Mouse (Mus musculus) limb, embryonic 12.5 days (tissue): ENCODE measurements at regions not wholly inside any gene's neighbourhood (a gene's known extent, or its start where the extent isn't known, plus 50 kb on each side); places are given as distances from the start of the nearest gene placed in this dataset.
A peak's percentile ranks its signal among the peaks of the same experiment; 100 is the strongest.
"Not testable (repeated sequence)": the region's sequence is repeated elsewhere in the genome, so short reads cannot be mapped to it uniquely, and the experiment has no call there.

ENCODE experiments used
- ATAC-seq: fragments of 200-750 bp; cut with Nextera tagmentation; 2 replicates; pipeline ENCODE4 v1.8.0; 2017; ENCODE audit warnings: low read depth, moderate TSS enrichment; ENCODE audit not compliant: insufficient number of reproducible peaks, insufficient read depth, low FRiP score, low TSS enrichment
- H3K27ac ChIP-seq: fragments of 300-500 bp; sonication (generic); 2 replicates; pipeline ENCODE4 v1.5.1; 2016; ENCODE audit warnings: mild to moderate bottlenecking, moderate library complexity
- H3K27me3 ChIP-seq: fragments of 300-500 bp; sonication (generic); 2 replicates; pipeline ENCODE4 v1.6.1; 2016; ENCODE audit warnings: mild to moderate bottlenecking, moderate library complexity
- H3K36me3 ChIP-seq: fragments of 300-500 bp; sonication (generic); 2 replicates; pipeline ENCODE4 v1.6.1; 2016; ENCODE audit warnings: mild to moderate bottlenecking, moderate library complexity
- H3K4me1 ChIP-seq: fragments of 300-500 bp; sonication (generic); replicated peaks from 2 replicates; pipeline ENCODE4 v1.6.1; 2016
- H3K4me2 ChIP-seq: fragments of 300-500 bp; sonication (generic); 2 replicates; pipeline ENCODE4 v1.6.1; 2016; ENCODE audit warnings: mild to moderate bottlenecking, moderate library complexity
- H3K4me3 ChIP-seq: fragments of 300-500 bp; sonication (generic); replicated peaks from 2 replicates; pipeline ENCODE4 v1.5.1; 2016; ENCODE audit warnings: mild to moderate bottlenecking
- H3K9ac ChIP-seq: fragments of 300-500 bp; sonication (generic); replicated peaks from 2 replicates; pipeline ENCODE4 v1.6.1; 2016; ENCODE audit warnings: mild to moderate bottlenecking, moderate library complexity
- H3K9me3 ChIP-seq: fragments of 300-500 bp; sonication (generic); 2 replicates; pipeline ENCODE4 v1.6.1; 2016; ENCODE audit warnings: mild to moderate bottlenecking, moderate library complexity
- WGBS: fragments of 180-500 bp; shearing (Covaris S2); methylation state at CpG from one replicate; pipeline ENCODE4 v1.1.7; 2016; 5-methylcytosine and 5-hydroxymethylcytosine counted together

- Histone ChIP-seq H3K4me1 (no peaks in the 10 kb centered on the region), H3K36me3 (no peaks in the 10 kb centered on the region), H3K4me2 (no peak overlapping the region), H3K27me3 (no peaks in the 10 kb centered on the region), H3K4me3 (no peak overlapping the region), H3K9me3 (no peaks in the 10 kb centered on the region), H3K27ac (no peak overlapping the region), H3K9ac (no peak overlapping the region)
- 83% methylated on average over 4 of the region's 4 CpGs for WGBS
- ATAC-seq = no peak
These were observed 257.9 kb downstream of the Nfkbiz start for GRCm38 (mm10) chr16:55580827-55581226.

GRCm38 (mm10) chr16:55578686-55579085 lies 260.0 kb downstream of the Nfkbiz start:
- ATAC-seq = no peak
- Histone ChIP-seq H3K4me3 (no peak overlapping the region), H3K9ac (no peak overlapping the region), H3K36me3 (no peaks in the 10 kb centered on the region), H3K4me1 (no peaks in the 10 kb centered on the region), H3K9me3 (no peaks in the 10 kb centered on the region), H3K4me2 (no peak overlapping the region), H3K27ac (no peak overlapping the region), H3K27me3 (no peaks in the 10 kb centered on the region)
- 86% methylated on average over 5 of the region's 5 CpGs for WGBS

DNA sequence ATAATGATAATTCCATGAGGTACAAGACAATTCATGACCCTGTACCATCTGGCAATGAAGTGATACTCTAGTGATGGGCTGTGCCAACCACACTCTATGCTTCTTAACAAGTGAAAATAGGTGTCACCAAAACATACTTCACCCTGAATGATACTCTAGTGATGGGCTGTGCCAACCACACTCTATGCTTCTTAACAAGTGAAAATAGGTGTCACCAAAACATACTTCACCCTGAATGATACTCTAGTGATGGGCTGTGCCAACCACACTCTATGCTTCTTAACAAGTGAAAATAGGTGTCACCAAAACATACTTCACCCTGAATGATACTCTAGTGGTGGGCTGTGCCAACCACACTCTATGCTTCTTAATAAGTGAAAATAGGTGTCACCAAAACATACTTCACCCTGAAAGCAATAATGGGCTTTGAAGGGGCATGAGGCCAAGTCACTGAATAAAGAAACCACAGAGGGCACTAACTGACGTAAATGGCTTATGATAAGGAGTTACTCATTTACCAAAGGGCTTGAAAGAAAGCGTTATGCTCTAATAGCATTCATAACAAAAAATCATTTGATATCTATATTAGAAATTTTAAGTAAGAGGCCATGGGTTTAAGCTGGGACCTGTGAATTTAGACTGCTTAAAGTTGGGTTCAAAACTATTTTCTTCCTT lies 263.0 kb downstream of the Nfkbiz start:
- not testable (repeated sequence) for H3K27me3 ChIP-seq, H3K9me3 ChIP-seq, ATAC-seq, H3K4me1 ChIP-seq, H3K9ac ChIP-seq, H3K27ac ChIP-seq, H3K4me2 ChIP-seq, H3K4me3 ChIP-seq, H3K36me3 ChIP-seq
- WGBS = 85% methylated on average over 2 of the region's 2 CpGs

GRCm38 (mm10) chr16:55571106-55571505 lies 267.6 kb downstream of the Nfkbiz start:
- no peaks in the 10 kb centered on the region for H3K9me3 ChIP-seq
- no peak overlapping the region for H3K9ac ChIP-seq
- no peaks in the 10 kb centered on the region for H3K36me3 ChIP-seq
- H3K4me2 ChIP-seq = no peak overlapping the region
- H3K27ac ChIP-seq = no peak overlapping the region
- H3K27me3 ChIP-seq = no peaks in the 10 kb centered on the region
- no peaks in the 10 kb centered on the region for H3K4me1 ChIP-seq
- H3K4me3 ChIP-seq = no peak overlapping the region
- WGBS = 73% methylated on average over 7 of the region's 7 CpGs
- ATAC-seq = no peak

- ATAC-seq = no peak
These were observed 268.6 kb downstream of the Nfkbiz start for GRCm38 (mm10) chr16:55570097-55570496.

GRCm38 (mm10) chr16:55555821-55556535 lies 258.2 kb upstream of the Zpld1 start:
- H3K27ac ChIP-seq = no peak overlapping the region
- 62% methylated on average over 10 of the region's 10 CpGs for WGBS
- no peak for ATAC-seq

More at GRCm38 (mm10) chr16:55570097-55570496, 268.6 kb downstream of the Nfkbiz start:
- H3K27ac ChIP-seq = no peak overlapping the region
- no peaks in the 10 kb centered on the region for H3K4me1 ChIP-seq
- WGBS = 91% methylated on average over 5 of the region's 5 CpGs
- no peaks in the 10 kb centered on the region for H3K27me3 ChIP-seq
- H3K4me2 ChIP-seq = no peak overlapping the region
- H3K9me3 ChIP-seq = no peaks in the 10 kb centered on the region
- no peaks in the 10 kb centered on the region for H3K36me3 ChIP-seq
- H3K9ac ChIP-seq = no peak overlapping the region
- H3K4me3 ChIP-seq = no peak overlapping the region

GRCm38 (mm10) chr16:55555224-55555623 lies 257.4 kb upstream of the Zpld1 start:
- no peak overlapping the region for H3K4me3 ChIP-seq
- H3K27ac ChIP-seq = no peak overlapping the region
- no peaks in the 10 kb centered on the region for H3K4me1 ChIP-seq
- ATAC-seq = no peak
- no peaks in the 10 kb centered on the region for H3K9me3 ChIP-seq
- no peaks in the 10 kb centered on the region for H3K36me3 ChIP-seq
- H3K4me2 ChIP-seq = no peak overlapping the region
- 75% methylated on average over 6 of the region's 6 CpGs for WGBS
- no peak overlapping the region for H3K9ac ChIP-seq
- H3K27me3 ChIP-seq = no peaks in the 10 kb centered on the region

More at GRCm38 (mm10) chr16:55555821-55556535, 258.2 kb upstream of the Zpld1 start:
- no peaks in the 10 kb centered on the region for H3K4me1 ChIP-seq
- H3K27me3 ChIP-seq = no peaks in the 10 kb centered on the region
- H3K4me2 ChIP-seq = no peak overlapping the region
- H3K9ac ChIP-seq = no peak overlapping the region
- H3K4me3 ChIP-seq = no peak overlapping the region
- H3K9me3 ChIP-seq = no peaks in the 10 kb centered on the region
- no peaks in the 10 kb centered on the region for H3K36me3 ChIP-seq

DNA sequence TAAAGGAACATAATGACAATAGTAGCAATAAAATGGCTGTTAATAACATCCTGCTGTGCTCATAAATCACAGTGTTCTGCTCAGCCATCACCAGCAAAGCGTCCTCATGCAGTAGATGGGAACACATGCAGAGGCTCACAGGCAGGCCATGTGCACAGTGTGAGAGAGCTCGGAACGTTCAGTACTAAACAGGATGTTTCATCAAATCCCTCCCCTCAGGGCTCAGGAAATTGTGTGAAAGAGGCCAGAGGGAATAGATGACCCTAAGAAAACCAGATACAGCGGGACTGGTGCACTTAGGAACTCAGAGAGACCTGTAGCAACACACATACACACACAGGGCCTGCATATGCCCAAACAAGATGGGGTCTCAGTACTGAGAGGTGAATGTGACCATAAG lies 256.1 kb upstream of the Zpld1 start:
- 0 out of 2 replicates have a peak, but pooled peaks have one; percentile 56 for ATAC-seq
- Histone ChIP-seq H3K4me1 (no peaks in the 10 kb centered on the region), H3K4me3 (no peak overlapping the region), H3K27ac (no peak overlapping the region), H3K27me3 (no peaks in the 10 kb centered on the region), H3K9ac (no peak overlapping the region), H3K9me3 (no peaks in the 10 kb centered on the region), H3K36me3 (no peaks in the 10 kb centered on the region), H3K4me2 (no peak overlapping the region)
- WGBS = 28% methylated on average over 4 of the region's 4 CpGs

GRCm38 (mm10) chr16:55551348-55551747 lies 253.6 kb upstream of the Zpld1 start:
- ATAC-seq = no peak
- Histone ChIP-seq H3K27ac (no peak overlapping the region), H3K4me1 (no peaks in the 10 kb centered on the region), H3K4me2 (no peak overlapping the region), H3K4me3 (no peak overlapping the region), H3K9me3 (no peaks in the 10 kb centered on the region), H3K9ac (no peak overlapping the region), H3K27me3 (no peaks in the 10 kb centered on the region), H3K36me3 (no peaks in the 10 kb centered on the region)
- 90% methylated on average over 1 of the region's 1 CpGs for WGBS

GRCm38 (mm10) chr16:55550649-55551312 lies 253.0 kb upstream of the Zpld1 start:
- no peaks in the 10 kb centered on the region for H3K9me3 ChIP-seq
- no peak for ATAC-seq
- no peak overlapping the region for H3K27ac ChIP-seq
- no peak overlapping the region for H3K4me2 ChIP-seq
- no peaks in the 10 kb centered on the region for H3K4me1 ChIP-seq
- no peak overlapping the region for H3K9ac ChIP-seq
- no peaks in the 10 kb centered on the region for H3K36me3 ChIP-seq
- no peaks in the 10 kb centered on the region for H3K27me3 ChIP-seq
- 78% methylated on average over 4 of the region's 4 CpGs for whole genome bisulfite sequencing
- H3K4me3 ChIP-seq = no peak overlapping the region

GRCm38 (mm10) chr16:55547095-55547494 lies 249.3 kb upstream of the Zpld1 start:
- 87% methylated on average over 2 of the region's 2 CpGs for WGBS
- Histone ChIP-seq H3K4me1 (no peaks in the 10 kb centered on the region), H3K9ac (no peak overlapping the region), H3K36me3 (no peaks in the 10 kb centered on the region), H3K4me2 (no peak overlapping the region), H3K27ac (no peak overlapping the region), H3K4me3 (no peak overlapping the region), H3K27me3 (no peaks in the 10 kb centered on the region), H3K9me3 (no peaks in the 10 kb centered on the region)
- ATAC-seq = no peak
